Mouse (Mus musculus): ENCODE results near the gene Plxnb1.

- TF ChIP-seq CTCF (IDR thresholded peaks at IDR 0.05; ENCODE audit: insufficient read depth, low read depth, low read length) (no peak), POLR2A (IDR thresholded peaks at IDR 0.05; ENCODE audit: insufficient read depth, low read depth, low read length) (no peak)
Measured at GRCm38 (mm10) chr9:109098969-109099368, 3.8 kb downstream of the Plxnb1 start.
